Mouse (Mus musculus): Measurements from ENCODE around the gene Zmym2. TPM values are rescaled to one million over a fixed set of nuclear protein-coding genes. Genes with fewer than 3 reads are reported as not detected.
"Not testable (repeated sequence)": the region's sequence is repeated elsewhere in the genome, so short reads cannot be mapped to it uniquely, and the experiment has no call there.

Zmym2 gene
- polyA plus RNA-seq (2012; rRNA removed), result 3.8 and 8.4 TPM in 2 replicates

DNA sequence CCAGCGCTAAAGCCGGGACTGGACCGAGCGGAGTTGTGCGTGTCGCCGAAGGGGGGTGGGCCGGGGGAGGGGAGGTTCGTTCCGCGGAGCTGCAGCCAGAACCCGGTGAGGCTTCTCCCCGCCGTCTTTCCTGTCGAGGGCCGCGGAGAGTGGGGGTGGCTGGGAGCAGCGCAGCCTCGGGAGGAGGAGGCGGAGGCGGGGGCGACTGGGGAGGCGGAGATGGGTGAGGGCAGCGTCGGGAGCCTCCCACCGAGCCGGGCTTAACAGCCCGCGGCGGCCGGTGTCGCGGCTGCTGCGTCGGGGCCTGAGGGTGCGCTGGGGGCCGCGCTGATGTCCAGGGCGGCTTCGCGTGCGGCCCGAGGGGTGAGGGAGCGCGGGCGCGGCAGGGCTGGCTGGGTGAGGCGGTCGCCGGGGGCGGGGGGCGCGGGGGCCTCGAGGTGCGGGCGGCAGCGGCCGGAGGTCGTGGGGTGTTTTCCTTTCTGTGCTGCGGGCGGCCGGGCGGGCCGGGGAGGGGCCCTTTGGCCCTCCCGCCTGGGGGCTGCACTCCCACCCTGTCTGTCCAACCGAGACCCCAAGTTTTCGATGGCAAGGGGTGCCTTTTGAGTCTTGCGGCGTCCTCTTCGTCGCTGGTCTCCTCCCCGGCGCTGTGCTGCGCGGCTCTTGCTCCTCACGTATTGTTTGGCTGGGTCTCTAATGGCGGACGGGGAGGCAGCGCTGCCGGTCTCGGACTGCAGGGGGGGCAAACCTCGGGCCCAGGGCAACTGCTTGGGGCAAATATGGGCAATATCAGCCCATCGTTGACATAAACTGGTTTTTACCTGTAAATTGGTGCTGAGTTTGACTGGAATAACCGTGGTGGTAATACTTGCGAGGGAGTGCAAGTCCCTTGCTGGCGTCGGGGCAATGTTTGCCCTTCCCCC is at the start of gene Zmym2:
TSS of gene Zmym2 (plus strand) at position 60 of the 920 bp plus-strand sequence.
- not testable (repeated sequence) for DNase-seq (ENCODE audit: low read depth, low spot score)
- under 1% methylated on average over 48 of the region's 87 CpGs for WGBS

GRCm38 (mm10) chr14:56844033-56844432 is 42.4 kb upstream of the Zmym2 start:
- 28% methylated on average over 4 of the region's 4 CpGs for WGBS
- no peak for DNase-seq (ENCODE audit: low read depth, low spot score)

DNA sequence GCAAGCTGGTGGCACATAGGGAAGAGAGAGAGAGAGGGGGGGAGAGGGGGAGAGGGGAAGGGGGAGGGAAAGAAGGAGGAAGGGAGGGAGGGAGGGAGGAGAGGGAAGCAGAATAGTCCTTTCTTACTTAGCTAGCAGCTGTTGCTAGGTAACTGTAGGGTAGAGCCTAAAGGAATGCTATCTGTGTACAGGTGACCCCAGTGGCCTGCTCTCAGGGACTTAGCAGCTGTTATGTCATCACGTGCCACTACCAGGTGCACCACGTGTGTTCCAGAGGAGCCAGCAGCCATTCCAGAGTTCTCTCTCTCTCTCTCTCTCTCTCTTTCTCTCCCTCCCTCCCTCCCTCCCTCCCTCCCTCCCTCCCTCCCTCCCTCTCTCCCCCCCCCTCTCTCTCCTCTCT is 41.9 kb upstream of the Zmym2 start:
- 16% methylated on average over 2 of the region's 2 CpGs for WGBS
- DNase-seq (ENCODE audit: low read depth, low spot score), result no peak

DNA sequence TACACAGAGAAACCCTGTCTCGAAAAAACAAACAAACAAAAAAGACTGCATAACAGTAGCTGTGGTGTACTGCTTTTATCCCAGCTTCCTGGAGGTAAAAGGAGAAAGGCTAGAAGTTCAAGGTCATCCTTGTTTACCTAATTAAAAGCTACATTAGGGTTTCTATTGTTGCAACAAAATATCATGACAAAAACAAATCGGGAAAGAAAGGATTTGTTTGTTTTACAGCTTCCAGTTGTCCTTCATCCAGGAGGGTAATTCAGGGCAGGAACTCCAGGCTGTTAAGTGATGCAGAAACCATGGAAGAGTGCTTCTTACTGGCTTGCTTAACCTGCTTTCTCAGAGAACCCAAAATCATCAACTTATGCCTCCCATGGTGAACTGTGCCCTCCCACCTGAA is 38.1 kb upstream of the Zmym2 start:
- DNase-seq (ENCODE audit: low read depth, low spot score), result no peak
- 43% methylated on average over 2 of the region's 2 CpGs for WGBS

DNA sequence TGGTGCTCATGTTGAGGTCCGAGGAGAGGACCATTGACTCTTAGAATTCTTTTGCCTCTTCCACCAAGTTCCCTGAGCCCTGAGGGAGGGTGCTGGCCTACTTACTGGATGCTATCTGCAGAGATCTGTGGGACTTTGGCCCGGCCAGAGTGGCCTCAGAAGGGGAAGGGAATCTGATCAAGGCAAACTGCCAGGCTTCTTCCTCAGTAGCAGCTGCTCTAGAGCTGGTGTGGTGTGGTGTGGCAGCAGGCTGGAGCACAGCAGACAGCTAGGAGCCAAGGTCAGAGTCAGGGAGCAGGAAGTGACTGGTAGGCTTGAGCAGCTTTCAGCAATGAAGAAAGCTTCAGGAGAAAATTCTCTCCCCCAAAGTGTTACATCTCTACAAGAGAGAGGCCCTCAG is 36.8 kb upstream of the Zmym2 start:
- no peak for DNase-seq (ENCODE audit: low read depth, low spot score)
- 39% methylated on average over 2 of the region's 2 CpGs for WGBS

- DNase-seq (ENCODE audit: low read depth, low spot score), result no peak
- WGBS, result 58% methylated on average over 8 of the region's 8 CpGs
These were observed 22.4 kb upstream of the Zmym2 start for GRCm38 (mm10) chr14:56864041-56864440.

DNA sequence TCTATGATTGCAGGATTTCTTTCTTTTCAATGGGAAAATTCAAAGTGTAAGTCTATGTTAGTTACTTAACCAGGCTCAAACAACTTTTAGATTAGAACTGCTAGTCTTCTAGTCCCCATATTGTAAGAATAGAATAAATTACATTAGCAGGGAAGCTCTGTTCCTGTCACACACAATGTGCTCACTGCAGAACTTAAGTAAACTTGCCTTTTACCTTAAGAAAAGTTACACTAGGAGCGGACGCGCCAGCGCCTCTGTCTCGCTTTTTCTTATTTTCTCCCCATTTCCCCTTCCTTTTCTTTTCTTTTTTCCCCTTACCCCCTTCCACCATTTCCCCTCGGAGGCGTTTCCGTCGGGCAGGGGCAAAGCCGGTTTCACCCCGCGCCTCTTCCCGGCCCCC is 21.8 kb upstream of the Zmym2 start:
- WGBS, result 28% methylated on average over 13 of the region's 13 CpGs
- no peak for DNase-seq (ENCODE audit: low read depth, low spot score)

DNA sequence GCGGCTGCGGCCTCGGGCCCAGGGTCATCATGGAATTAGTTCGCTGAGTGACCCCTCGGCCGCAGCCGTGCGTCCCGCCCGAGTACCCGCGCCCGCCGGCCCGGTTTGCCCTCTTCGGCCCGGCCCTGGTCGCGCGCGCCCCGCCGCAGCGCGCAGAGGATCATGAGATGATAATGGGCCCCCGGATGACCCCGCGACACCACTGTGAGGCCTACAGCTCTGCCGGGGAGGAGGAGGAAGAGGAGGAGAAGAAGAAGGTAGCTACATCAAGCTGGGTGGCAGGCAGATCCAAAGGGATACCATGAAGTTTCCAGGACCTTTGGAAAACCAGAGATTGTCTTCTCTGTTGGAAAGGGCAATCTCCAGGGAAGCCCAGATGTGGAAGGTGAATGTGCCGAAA is 21.3 kb upstream of the Zmym2 start:
- WGBS, result 9% methylated on average over 30 of the region's 30 CpGs
- not testable (repeated sequence) for DNase-seq (ENCODE audit: low read depth, low spot score)

- 89% methylated on average over 5 of the region's 5 CpGs for WGBS
- no peak for DNase-seq (ENCODE audit: low read depth, low spot score)
These were observed 12.9 kb upstream of the Zmym2 start for GRCm38 (mm10) chr14:56873525-56873924.

DNA sequence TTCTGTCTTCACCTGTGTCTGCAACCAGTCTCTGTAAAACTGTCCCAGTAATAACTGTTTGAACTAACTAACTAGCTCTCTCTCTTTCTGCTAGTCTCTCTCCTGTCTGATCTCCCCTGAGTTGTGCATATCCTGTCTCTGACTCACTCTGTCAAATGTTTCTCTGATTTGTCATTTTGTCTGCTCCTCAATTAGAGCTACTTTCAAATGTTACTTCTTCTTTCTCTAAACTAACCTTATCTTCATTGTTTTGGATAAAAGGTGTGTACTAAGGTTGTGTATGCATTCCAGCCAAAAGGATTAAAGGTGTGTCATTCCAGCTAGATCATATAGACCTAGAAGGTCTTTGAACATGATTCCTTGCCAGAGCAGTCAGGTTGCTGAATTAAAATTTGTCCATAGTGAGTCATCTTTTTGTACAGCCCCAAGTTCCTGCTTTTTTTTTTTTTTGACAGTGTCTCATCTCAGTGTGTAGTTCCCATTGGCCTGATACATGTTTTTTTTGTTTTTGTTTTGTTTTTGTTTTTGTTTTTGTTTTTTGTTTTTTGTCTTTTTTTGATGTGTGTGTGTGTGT is 10.8 kb upstream of the Zmym2 start:
- no peak for DNase-seq (ENCODE audit: low read depth, low spot score)

DNA sequence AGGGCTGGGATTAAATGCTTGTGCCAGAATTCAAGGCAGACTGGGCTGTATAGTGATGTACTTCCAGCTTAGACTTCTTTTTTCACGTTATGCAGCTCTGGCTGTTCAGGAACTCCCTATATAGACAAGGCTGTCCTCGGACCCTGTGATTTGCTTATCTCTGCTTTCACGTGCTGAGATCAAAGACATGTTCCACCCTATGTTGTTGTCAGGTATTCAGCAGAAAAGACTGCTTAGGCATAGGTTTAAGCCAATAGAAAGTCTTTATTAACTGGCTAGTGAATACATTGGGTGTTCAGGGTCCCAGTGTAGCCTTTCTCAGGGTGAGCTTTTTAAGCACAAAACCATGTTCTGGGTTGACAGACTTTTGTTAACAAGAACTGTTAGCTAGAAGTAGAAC is 5.2 kb upstream of the Zmym2 start:
- WGBS, result 62% methylated on average over 3 of the region's 3 CpGs
- DNase-seq (ENCODE audit: low read depth, low spot score), result no peak

DNA sequence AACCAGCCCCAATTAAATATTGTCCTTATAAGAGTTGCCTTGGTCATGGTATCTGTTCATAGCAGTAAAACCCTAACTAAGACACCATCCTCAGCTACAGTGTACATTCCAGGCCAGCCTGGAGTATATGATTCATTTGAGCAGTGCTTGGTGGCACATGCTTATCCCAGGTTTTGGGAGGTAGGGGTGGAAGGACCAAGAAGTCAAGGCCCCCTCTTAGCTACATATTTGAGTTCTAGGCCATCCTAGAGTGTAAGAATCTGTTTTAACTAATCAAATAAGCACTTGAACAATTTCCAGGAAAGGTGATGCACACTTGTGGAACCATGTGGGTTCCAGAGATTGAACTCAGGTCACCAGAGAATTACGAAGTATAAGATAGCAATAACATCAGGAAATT is 3.0 kb upstream of the Zmym2 start:
- DNase-seq (ENCODE audit: low read depth, low spot score), result no peak
- WGBS, result 100% methylated on average over 1 of the region's 1 CpGs

DNA sequence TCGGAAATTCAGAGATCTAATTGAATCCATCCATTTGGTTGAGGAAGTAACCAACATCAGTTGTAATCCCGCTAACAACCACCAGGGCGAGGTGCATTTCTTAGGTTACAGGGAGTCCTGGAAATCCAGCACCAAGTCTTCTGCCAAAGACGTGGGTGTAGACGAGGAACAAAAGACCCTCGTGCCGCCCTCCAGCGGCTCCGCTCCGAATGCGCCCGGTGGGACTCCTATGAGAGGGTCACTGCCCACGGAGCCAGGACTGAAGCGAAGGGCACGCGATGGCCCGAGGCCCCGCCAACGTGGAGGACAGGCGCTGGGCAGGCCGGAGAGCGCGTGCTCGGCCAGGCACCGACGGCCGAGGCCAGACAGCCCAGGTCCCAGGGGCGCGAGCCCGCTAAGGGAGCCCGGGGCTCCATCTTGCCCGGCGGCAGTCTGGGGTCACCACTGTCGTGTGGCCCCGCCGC is 1.1 kb upstream of the Zmym2 start:
- under 1% methylated on average over 36 of the region's 36 CpGs for WGBS

GRCm38 (mm10) chr14:56885986-56886593 is 363 bp upstream of the Zmym2 start:
- 0% methylated on average over 41 of the region's 69 CpGs for WGBS

More for the DNA sequence above, 1.1 kb upstream of the Zmym2 start:
- no peak for DNase-seq (ENCODE audit: low read depth, low spot score)

GRCm38 (mm10) chr14:56887514-56887880 is 1.0 kb downstream of the Zmym2 start:
- 2% methylated on average over 3 of the region's 3 CpGs for WGBS
- no peak for DNase-seq (ENCODE audit: low read depth, low spot score)

More at GRCm38 (mm10) chr14:56885986-56886593, 363 bp upstream of the Zmym2 start:
- not testable (repeated sequence) for DNase-seq (ENCODE audit: low read depth, low spot score)

GRCm38 (mm10) chr14:56887887-56888286 is 1.4 kb downstream of the Zmym2 start:
- under 1% methylated on average over 9 of the region's 9 CpGs for WGBS
- DNase-seq (ENCODE audit: low read depth, low spot score), result no peak

GRCm38 (mm10) chr14:56888416-56888815 is 2.0 kb downstream of the Zmym2 start:
- DNase-seq (ENCODE audit: low read depth, low spot score), result no peak
- 70% methylated on average over 2 of the region's 2 CpGs for WGBS

DNA sequence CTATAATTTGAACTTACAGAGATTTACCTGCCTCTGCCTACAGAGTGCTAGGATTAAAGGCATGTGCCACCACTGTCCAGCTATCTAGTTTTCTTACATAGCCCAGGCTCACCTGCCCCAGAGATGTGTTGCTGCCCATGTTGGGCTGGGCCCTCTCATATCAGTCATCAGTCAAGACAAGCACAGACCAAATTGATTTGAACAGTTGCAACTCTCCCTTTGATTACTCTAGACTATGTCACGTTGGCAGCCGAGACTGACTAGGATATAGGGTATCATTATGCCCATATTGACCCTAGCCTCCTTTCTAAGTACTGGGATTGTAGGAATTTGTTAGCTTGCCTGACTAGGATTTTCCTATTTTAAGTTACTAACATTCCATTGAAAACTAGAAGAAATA is 8.0 kb downstream of the Zmym2 start:
- WGBS, result 46% methylated on average over 2 of the region's 2 CpGs
- no peak for DNase-seq (ENCODE audit: low read depth, low spot score)

- 100% methylated on average over 1 of the region's 1 CpGs for WGBS
- DNase-seq (ENCODE audit: low read depth, low spot score), result no peak
These were observed 10.1 kb downstream of the Zmym2 start for GRCm38 (mm10) chr14:56896521-56896920.

- WGBS, result 86% methylated on average over 2 of the region's 2 CpGs
- DNase-seq (ENCODE audit: low read depth, low spot score), result no peak
These were observed 11.0 kb downstream of the Zmym2 start for GRCm38 (mm10) chr14:56897475-56897874.

DNA sequence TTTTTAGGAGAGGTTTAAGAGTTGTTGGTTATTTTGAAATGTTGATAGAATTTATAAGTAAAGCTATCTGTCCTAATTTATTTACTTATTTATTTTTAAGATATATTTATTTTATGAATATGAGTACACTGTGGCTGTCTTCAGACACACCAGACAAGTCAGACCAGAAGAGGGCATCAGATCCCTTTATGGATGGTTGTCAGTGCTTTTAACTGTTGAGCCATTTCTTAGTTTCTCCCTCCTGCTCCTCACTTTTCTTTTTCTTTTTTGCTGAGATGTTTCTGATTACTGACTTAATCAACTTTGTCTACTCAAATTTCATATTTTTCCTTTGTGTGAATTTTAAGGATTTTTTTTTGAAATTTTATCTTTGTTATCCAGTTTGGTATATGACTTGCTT is 13.2 kb downstream of the Zmym2 start:
- DNase-seq (ENCODE audit: low read depth, low spot score), result no peak
